Mouse (Mus musculus) cerebellum, adult 9-10 months (tissue): Measurements from ENCODE around the gene Hpd.

Experiments
- DNase-seq: peaks from one replicate; pipeline ENCODE4 v3.0.0; 2022

Gene Hpd

GRCm38 (mm10) chr5:123134186-123134874 is 48.2 kb downstream of the Hpd start:
- peak; percentile 80 for DNase-seq

GRCm38 (mm10) chr5:123133784-123134143 is 48.8 kb downstream of the Hpd start:
- no peak for DNase-seq

GRCm38 (mm10) chr5:123133083-123133783 is 49.3 kb downstream of the Hpd start:
- DNase-seq: peak; percentile 93

- peak; percentile 90 for DNase-seq
Observed at GRCm38 (mm10) chr5:123132308-123133071, 50.0 kb downstream of the Hpd start, which contains the start of gene Rhof. Gene Rhof (minus strand): TSS chr5:123132692.

- DNase-seq: no peak
Observed at GRCm38 (mm10) chr5:123130814-123131148, 51.7 kb downstream of the Hpd start.

- DNase-seq: no peak
Observed at GRCm38 (mm10) chr5:123130030-123130813, 52.3 kb downstream of the Hpd start.

- DNase-seq: no peak
Observed at GRCm38 (mm10) chr5:123129170-123129757, 53.3 kb downstream of the Hpd start.

- DNase-seq: peak; percentile 32
Observed at GRCm38 (mm10) chr5:123128426-123129169, 53.9 kb downstream of the Hpd start.

GRCm38 (mm10) chr5:123127031-123127430 is 55.5 kb downstream of the Hpd start:
- DNase-seq: peak; percentile 10

GRCm38 (mm10) chr5:123125638-123126406 is 56.7 kb downstream of the Hpd start:
- DNase-seq: peak; percentile 15

- no peak for DNase-seq
Observed at GRCm38 (mm10) chr5:123125105-123125504, 57.4 kb downstream of the Hpd start.

- peak; percentile 26 for DNase-seq
Observed at GRCm38 (mm10) chr5:123122181-123122580, 60.3 kb downstream of the Hpd start.
